Mouse (Mus musculus) cerebellum, postnatal 25 days (tissue): ENCODE results near the gene Metap1.
"Not testable (repeated sequence)": the region's sequence is repeated elsewhere in the genome, so short reads cannot be mapped to it uniquely, and the experiment has no call there.

Experiments used
- DNase-seq, 2 experiments: peaks; one replicate each; pipeline ENCODE4 v3.0.0; 2021; ENCODE audit warnings: mixed read lengths in 2 of 2

Metap1 gene

GRCm38 (mm10) chr3:138499854-138500740 lies 10.8 kb upstream of the Metap1 start:
- DNase-seq = no peak

- DNase-seq = no peak
These were observed 9.4 kb upstream of the Metap1 start for GRCm38 (mm10) chr3:138498731-138499130.

GRCm38 (mm10) chr3:138495166-138496145 lies 6.1 kb upstream of the Metap1 start:
- no peak for DNase-seq

GRCm38 (mm10) chr3:138494565-138494964 lies 5.2 kb upstream of the Metap1 start:
- no peak for DNase-seq

- DNase-seq = no peak
These were observed 4.4 kb upstream of the Metap1 start for GRCm38 (mm10) chr3:138493668-138494067.

GRCm38 (mm10) chr3:138490034-138490337 lies 671 bp upstream of the Metap1 start:
- DNase-seq = no peak

GRCm38 (mm10) chr3:138488584-138489326 lies 560 bp downstream of the Metap1 start:
- peak in 1 of 2 experiments; percentile 15 for DNase-seq

GRCm38 (mm10) chr3:138483240-138483639 lies 6.1 kb downstream of the Metap1 start:
- DNase-seq = no peak

- DNase-seq = no peak
These were observed 7.6 kb downstream of the Metap1 start for GRCm38 (mm10) chr3:138481526-138482284.

GRCm38 (mm10) chr3:138479489-138479888 lies 9.8 kb downstream of the Metap1 start:
- DNase-seq = no peak

- no peak for DNase-seq
These were observed 18.2 kb downstream of the Metap1 start for GRCm38 (mm10) chr3:138471066-138471465.

- DNase-seq = not testable (repeated sequence)
These were observed 22.7 kb downstream of the Metap1 start for GRCm38 (mm10) chr3:138466656-138467055.

GRCm38 (mm10) chr3:138464573-138465147 lies 24.7 kb downstream of the Metap1 start:
- DNase-seq = no peak

- DNase-seq = no peak
These were observed 25.5 kb downstream of the Metap1 start for GRCm38 (mm10) chr3:138463807-138464206.

- peak in 1 of 2 experiments; percentile 41 for DNase-seq
These were observed 26.2 kb downstream of the Metap1 start for GRCm38 (mm10) chr3:138463137-138463536.

GRCm38 (mm10) chr3:138461832-138462231 lies 27.5 kb downstream of the Metap1 start:
- DNase-seq = no peak

- DNase-seq = peak; percentile 78 to 85
These were observed 29.1 kb downstream of the Metap1 start for GRCm38 (mm10) chr3:138460260-138460659.

- DNase-seq = no peak
These were observed 30.9 kb downstream of the Metap1 start for GRCm38 (mm10) chr3:138458441-138458840.

GRCm38 (mm10) chr3:138454711-138455435 lies 34.4 kb downstream of the Metap1 start:
- no peak for DNase-seq

GRCm38 (mm10) chr3:138454234-138454633 lies 35.1 kb downstream of the Metap1 start:
- no peak for DNase-seq

- DNase-seq = no peak
These were observed 37.1 kb downstream of the Metap1 start for GRCm38 (mm10) chr3:138452169-138452568.
